Mouse (Mus musculus) heart, postnatal 0 days (tissue): ENCODE results near the gene H2-DMb1. TPM values are rescaled to one million over a fixed set of nuclear protein-coding genes. Genes with fewer than 3 reads are reported as not detected.

Experiments
- ATAC-seq: fragments of 200-750 bp; cut with Nextera tagmentation; 2 replicates; pipeline ENCODE4 v1.8.0; 2017; ENCODE audit warnings: low read depth, moderate number of reproducible peaks, moderate library complexity; ENCODE audit not compliant: insufficient read depth
- DNase-seq: peaks from one replicate; pipeline ENCODE4 v3.0.0-alpha.2; 2016; ENCODE audit warnings: low spot score
- H3K27ac ChIP-seq: fragments of 300-500 bp; sonication (generic); 2 replicates; pipeline ENCODE4 v1.5.1; 2014; ENCODE audit warnings: low read depth, mild to moderate bottlenecking
- H3K27me3 ChIP-seq: fragments of 300-500 bp; sonication (generic); 2 replicates; pipeline ENCODE4 v1.6.1; 2014; ENCODE audit warnings: low read length, mixed read lengths; ENCODE audit not compliant: control insufficient read depth, insufficient read depth
- H3K36me3 ChIP-seq: fragments of 300-500 bp; sonication (generic); replicated peaks from 2 replicates; pipeline ENCODE4 v1.6.1; 2014; ENCODE audit warnings: low read length, mixed read lengths; ENCODE audit not compliant: control insufficient read depth, insufficient read depth
- H3K4me1 ChIP-seq: fragments of 300-500 bp; sonication (generic); 2 replicates; pipeline ENCODE4 v1.6.1; 2014; ENCODE audit warnings: antibody characterized with exemption; ENCODE audit not compliant: control insufficient read depth, insufficient read depth
- H3K4me2 ChIP-seq: fragments of 300-500 bp; sonication (generic); 2 replicates; pipeline ENCODE4 v1.6.1; 2014; ENCODE audit warnings: low read depth, mild to moderate bottlenecking, low read length, moderate library complexity
- H3K4me3 ChIP-seq: fragments of 300-500 bp; sonication (generic); 2 replicates; pipeline ENCODE4 v1.5.1; 2014; ENCODE audit warnings: low read depth, low read length
- H3K9ac ChIP-seq: fragments of 300-500 bp; sonication (generic); replicated peaks from 2 replicates; pipeline ENCODE4 v1.6.1; 2014; ENCODE audit warnings: low read depth, low read length, mixed read lengths
- H3K9me3 ChIP-seq: fragments of 300-500 bp; sonication (generic); replicated peaks from 2 replicates; pipeline ENCODE4 v1.6.1; 2016; ENCODE audit warnings: low read length; ENCODE audit not compliant: control insufficient read depth
- CTCF ChIP-seq: IDR thresholded peaks from 2 replicates; pipeline ENCODE4 v1.5.1; 2016; ENCODE audit warnings: antibody characterized with exemption, control low read depth, low read depth
- EP300 ChIP-seq: IDR thresholded peaks from 2 replicates; pipeline ENCODE4 v1.6.1; 2016; ENCODE audit warnings: antibody characterized with exemption, low read depth
- WGBS: fragments of 180-500 bp; shearing (Covaris S2); extraction: QIAGEN DNeasy Blood & Tissue Kit; methylation state at CpG from one replicate; pipeline ENCODE4 v1.1.7; 2014; 5-methylcytosine and 5-hydroxymethylcytosine counted together
- polyA plus RNA-seq: library from polyadenylated mRNA; unstranded; fragments of >200 nt; fragmentation: Nextera tagmentation; extraction: Ambion mirVana; gene quantifications from 2 replicates; pipeline ENCODE4 v1.2.1, GENCODE M21; 2015
- total RNA-seq: library from RNA; depleted of rRNA; stranded (reverse); fragments of >200 nt; gene quantifications from 2 replicates; pipeline ENCODE4 v1.2.3, GENCODE M21; 2014; ENCODE audit warnings: low replicate concordance

Gene H2-DMb1
- total and polyA plus RNA-seq, 2 experiments from 2014 or later = 0.90 TPM; not detected in 1

DNA sequence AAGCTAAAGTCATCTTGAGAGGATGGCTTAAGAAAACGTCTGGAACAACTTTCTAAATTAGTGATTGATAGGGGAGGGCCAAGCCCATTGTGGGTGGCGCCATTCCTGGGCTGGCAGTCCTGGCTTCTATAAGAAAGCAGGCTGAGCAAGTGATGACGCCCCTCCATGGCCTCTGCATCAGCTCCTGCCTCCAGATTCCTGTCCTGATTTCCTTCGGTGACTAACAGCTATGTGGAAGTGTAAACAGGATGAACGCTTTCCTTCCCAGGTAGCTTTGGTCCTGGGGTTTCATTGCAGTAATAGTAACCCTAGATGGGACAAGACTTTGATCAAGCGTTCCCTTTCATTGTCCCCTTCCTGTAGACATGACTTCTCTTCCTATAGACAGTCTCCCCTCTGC lies 26.1 kb downstream of the H2-DMb1 start:
- no peak for ATAC-seq
- Histone ChIP-seq H3K36me3 (no peaks in the 10 kb centered on the region), H3K4me3 (no peak overlapping the region), H3K27ac (no peak overlapping the region), H3K27me3 (0 out of 2 replicates have a peak, but pooled peaks cover 6% of the 10 kb centered on the region), H3K9me3 (peaks cover 8% of the 10 kb centered on the region; the same call in 1 of the 2 replicates), H3K4me2 (no peak overlapping the region), H3K9ac (no peak overlapping the region), H3K4me1 (no peaks in the 10 kb centered on the region)
- TF ChIP-seq EP300 (no peak), CTCF (no peak)
- no peak for DNase-seq
- WGBS = 53% methylated on average over 6 of the region's 6 CpGs

DNA sequence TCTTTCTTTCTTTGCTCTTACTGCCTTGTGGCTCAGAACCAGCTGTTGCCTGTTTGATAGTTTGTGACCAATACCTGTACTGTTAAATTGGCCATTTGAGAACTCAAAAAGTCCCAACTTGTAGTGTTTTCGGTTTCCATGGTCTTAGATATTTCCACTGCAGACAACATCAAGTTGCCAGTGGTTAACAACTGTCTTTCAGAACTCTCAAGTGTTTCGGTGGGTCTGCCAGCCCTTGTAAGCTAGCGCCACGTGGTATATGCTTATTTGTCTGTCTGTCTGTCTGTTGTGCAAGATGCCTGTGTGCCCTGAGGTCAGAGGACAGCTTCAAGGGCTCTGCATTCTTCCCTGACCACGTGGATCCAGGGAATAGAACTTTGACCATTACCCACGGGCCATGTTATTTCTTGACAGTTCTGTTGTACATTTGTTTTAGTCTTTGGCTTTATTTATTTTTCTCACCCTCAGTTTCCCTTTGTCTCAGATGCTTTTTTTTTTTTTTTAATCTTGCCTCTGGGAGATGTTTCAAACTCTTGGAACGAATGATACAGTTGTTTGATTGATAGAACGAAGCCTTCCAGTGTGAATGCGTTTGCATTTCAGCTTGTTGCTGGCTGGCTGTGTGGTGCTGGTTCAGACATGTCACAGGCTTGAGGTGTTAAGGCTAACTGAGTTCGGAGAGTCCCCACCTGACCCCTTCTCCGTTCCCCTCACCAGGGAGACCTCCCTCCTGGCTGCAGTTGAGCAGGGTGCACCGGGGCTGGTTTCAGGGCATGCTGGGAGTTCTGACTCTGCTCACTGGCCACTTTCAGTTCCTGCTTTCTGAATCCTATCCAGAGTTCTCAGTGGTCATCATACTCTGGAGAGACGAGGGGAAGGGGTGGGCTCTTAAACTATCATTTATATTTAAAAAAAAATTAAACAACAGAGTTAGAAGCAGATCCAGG lies 27.3 kb downstream of the H2-DMb1 start:
- TF ChIP-seq EP300 = no peak
- no peak for TF ChIP-seq CTCF
- peaks cover 15% of the 10 kb centered on the region; the same call in 1 of the 2 replicates for H3K27me3 ChIP-seq
- H3K4me1 ChIP-seq = no peaks in the 10 kb centered on the region
- ATAC-seq (no peak), DNase-seq (no peak)
- WGBS = 65% methylated on average over 13 of the region's 13 CpGs
- H3K36me3 ChIP-seq = no peaks in the 10 kb centered on the region
- H3K4me3 ChIP-seq = no peak overlapping the region
- peaks cover 8% of the 10 kb centered on the region; the same call in 1 of the 2 replicates for H3K9me3 ChIP-seq
- H3K9ac ChIP-seq = no peak overlapping the region
- no peak overlapping the region for H3K4me2 ChIP-seq
- no peak overlapping the region for H3K27ac ChIP-seq

DNA sequence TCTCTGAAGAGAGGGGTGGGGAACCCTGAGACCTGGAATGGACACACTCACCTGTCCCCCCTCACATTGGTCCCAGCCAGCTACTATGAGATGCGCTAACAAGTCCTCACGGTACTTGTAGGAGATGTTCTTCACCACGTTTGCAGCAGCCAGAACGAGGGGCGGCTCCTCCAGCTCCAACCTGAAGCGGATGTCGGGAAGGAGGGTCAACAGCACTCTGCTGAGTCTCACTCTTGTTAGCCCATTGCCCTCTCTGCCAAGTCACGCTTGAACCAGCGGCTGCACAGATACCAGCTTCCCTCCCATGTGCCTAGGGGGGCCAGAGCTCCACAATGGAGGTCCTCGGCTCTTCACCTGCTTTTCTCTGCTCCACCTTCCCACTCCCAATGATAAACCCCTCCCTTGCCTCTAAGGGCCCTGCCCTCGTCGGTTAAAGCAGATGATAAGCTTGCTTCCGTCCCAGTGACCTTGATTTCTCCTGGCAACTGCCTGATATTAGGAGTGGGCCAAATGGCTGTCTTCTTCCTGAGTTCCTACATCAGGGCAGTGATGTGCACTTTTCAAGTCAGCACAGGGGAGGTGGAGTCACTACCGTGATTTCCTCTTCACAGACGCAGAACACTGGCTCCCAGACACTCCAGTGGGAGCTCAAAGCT lies 30.8 kb downstream of the H2-DMb1 start:
- DNase-seq (no peak), ATAC-seq (no peak)
- TF ChIP-seq EP300 (no peak), CTCF (no peak)
- Histone ChIP-seq H3K9ac (no peak overlapping the region), H3K4me3 (no peak overlapping the region), H3K9me3 (no peaks in the 10 kb centered on the region), H3K27ac (no peak overlapping the region), H3K4me2 (no peak overlapping the region), H3K36me3 (no peaks in the 10 kb centered on the region), H3K27me3 (peaks cover 35% of the 10 kb centered on the region), H3K4me1 (peaks cover 8% of the 10 kb centered on the region; the same call in 1 of the 2 replicates)
- WGBS = 58% methylated on average over 15 of the region's 15 CpGs

DNA sequence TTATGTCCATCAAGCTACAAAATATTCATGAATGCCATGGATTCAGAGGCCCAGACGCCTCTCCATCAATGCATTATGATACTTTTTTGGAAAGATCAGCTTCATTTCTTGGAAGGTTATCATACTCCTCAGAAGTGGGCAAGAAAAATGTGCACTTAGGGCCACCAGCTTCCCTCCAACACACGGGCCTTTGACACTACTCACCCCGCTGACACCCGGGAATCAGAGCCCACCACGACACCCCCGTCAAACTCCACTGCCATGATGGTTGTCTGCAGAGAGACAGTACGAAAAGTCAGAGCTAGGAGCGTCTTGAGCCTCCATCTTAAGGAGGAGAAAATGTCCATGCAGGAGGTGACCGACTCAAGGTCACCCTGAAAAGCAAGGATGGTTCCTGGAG lies 32.7 kb downstream of the H2-DMb1 start:
- H3K36me3 ChIP-seq = no peaks in the 10 kb centered on the region
- peaks cover 42% of the 10 kb centered on the region for H3K27me3 ChIP-seq
- ATAC-seq = no peak
- no peak overlapping the region for H3K4me2 ChIP-seq
- TF ChIP-seq EP300 = no peak
- TF ChIP-seq CTCF = no peak
- 81% methylated on average over 9 of the region's 9 CpGs for WGBS
- no peak overlapping the region for H3K9ac ChIP-seq
- H3K4me3 ChIP-seq = no peak overlapping the region
- DNase-seq = no peak
- H3K27ac ChIP-seq = no peak overlapping the region
- H3K4me1 ChIP-seq = peaks cover 8% of the 10 kb centered on the region; the same call in 1 of the 2 replicates
- no peaks in the 10 kb centered on the region for H3K9me3 ChIP-seq

DNA sequence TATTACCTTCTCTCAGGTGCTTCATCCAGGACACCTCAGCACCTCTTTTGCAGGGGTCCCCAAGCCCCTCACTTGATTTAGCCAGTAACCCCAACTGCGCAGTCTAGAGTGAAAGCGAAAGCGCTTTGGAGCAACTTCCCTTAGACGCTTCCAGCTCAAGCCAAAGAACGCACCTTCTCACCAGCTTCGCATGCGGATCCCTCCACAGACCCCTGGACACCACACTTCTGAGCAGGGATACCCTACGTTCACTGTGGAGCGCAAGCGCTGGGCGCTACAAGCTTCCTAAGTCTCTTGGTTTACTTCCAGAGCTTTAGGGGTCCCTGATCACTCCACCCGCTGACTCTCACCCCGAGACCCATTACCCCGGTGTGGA lies 34.0 kb downstream of the H2-DMb1 start:
- Histone ChIP-seq H3K9ac (peak overlapping the region; percentile 77; the same call in 1 of the 2 replicates), H3K27me3 (peaks cover 55% of the 10 kb centered on the region), H3K27ac (no peak overlapping the region), H3K4me3 (peak overlapping the region; percentile 69), H3K36me3 (no peaks in the 10 kb centered on the region), H3K4me1 (peaks cover 8% of the 10 kb centered on the region; the same call in 1 of the 2 replicates), H3K4me2 (peak overlapping the region; percentile 94), H3K9me3 (no peaks in the 10 kb centered on the region)
- WGBS = 5% methylated on average over 14 of the region's 14 CpGs
- TF ChIP-seq CTCF (no peak), EP300 (no peak)
- DNase-seq (no peak), ATAC-seq (no peak)
